Mouse (Mus musculus) small intestine, adult 2 months (tissue): ENCODE data around the gene Zfp1. TPM values are rescaled to one million over a fixed set of nuclear protein-coding genes. Genes with fewer than 3 reads are reported as not detected.

Experiments
- H3K27ac ChIP-seq: fragments of 200-500 bp; 2 replicates; pipeline ENCODE4 v1.5.1; 2012; ENCODE audit warnings: low read depth, low read length, control low read depth, inconsistent platforms; ENCODE audit not compliant: insufficient read depth
- H3K27me3 ChIP-seq: fragments of 200-500 bp; 2 replicates; pipeline ENCODE4 v1.6.1; 2012; ENCODE audit warnings: mild to moderate bottlenecking, moderate library complexity, low read length, inconsistent platforms; ENCODE audit not compliant: control insufficient read depth, insufficient read depth
- H3K36me3 ChIP-seq: fragments of 200-500 bp; 2 replicates; pipeline ENCODE4 v1.6.1; 2012; ENCODE audit warnings: mild to moderate bottlenecking, low read length, control low read depth, inconsistent platforms; ENCODE audit not compliant: control insufficient read depth, insufficient read depth
- H3K4me1 ChIP-seq: fragments of 200-500 bp; 2 replicates; pipeline ENCODE4 v1.6.1; 2012; ENCODE audit warnings: low read length, inconsistent platforms, mixed read lengths; ENCODE audit not compliant: control insufficient read depth, insufficient read depth, insufficient read length
- H3K4me3 ChIP-seq: fragments of 200-500 bp; 2 replicates; pipeline ENCODE4 v1.5.1; 2012; ENCODE audit warnings: low read depth, mild to moderate bottlenecking, control low read depth, inconsistent platforms, low read length, moderate library complexity
- CTCF ChIP-seq: fragments of 200-500 bp; IDR thresholded peaks from 2 replicates; pipeline ENCODE4 v1.5.1; 2012; ENCODE audit warnings: low read depth, mild to moderate bottlenecking, control low read depth, inconsistent platforms, low read length, moderate library complexity, mixed read lengths; ENCODE audit not compliant: insufficient replicate concordance, insufficient read length; ENCODE audit errors: extremely low read depth
- POLR2A ChIP-seq: fragments of 200-500 bp; IDR thresholded peaks from 2 replicates; pipeline ENCODE4 v1.6.1; 2012; ENCODE audit warnings: low read depth, mild to moderate bottlenecking, control low read depth, inconsistent platforms, low read length, moderate library complexity
- WGBS: fragments of 180-500 bp; shearing (Covaris S2); methylation state at CpG from one replicate; pipeline ENCODE4 v1.1.7; 2018; 5-methylcytosine and 5-hydroxymethylcytosine counted together
- polyA plus RNA-seq: library from polyadenylated mRNA; depleted of rRNA; stranded (reverse); fragments of >200 nt; gene quantifications from 2 replicates; pipeline ENCODE4 v1.2.3, GENCODE M21; 2012

The Zfp1 gene
- polyA plus RNA-seq, 1 experiment = 1.6 TPM

GRCm38 (mm10) chr8:111602050-111602449 is 41.2 kb upstream of the Zfp1 start:
- Histone ChIP-seq H3K4me3 (no peak overlapping the region), H3K4me1 (peaks cover 7% of the 10 kb centered on the region), H3K27ac (no peak overlapping the region), H3K27me3 (no peaks in the 10 kb centered on the region), H3K36me3 (no peaks in the 10 kb centered on the region)
- no peak for TF ChIP-seq POLR2A
- WGBS = 97% methylated on average over 4 of the region's 4 CpGs

GRCm38 (mm10) chr8:111604986-111605385 is 38.2 kb upstream of the Zfp1 start:
- TF ChIP-seq POLR2A (no peak), CTCF (no peak)
- Histone ChIP-seq H3K4me1 (peaks cover 8% of the 10 kb centered on the region), H3K4me3 (no peak overlapping the region), H3K27me3 (no peaks in the 10 kb centered on the region), H3K27ac (no peak overlapping the region), H3K36me3 (no peaks in the 10 kb centered on the region)
- WGBS = 76% methylated on average over 2 of the region's 2 CpGs

- Histone ChIP-seq H3K4me1 (peaks cover 8% of the 10 kb centered on the region), H3K36me3 (0 out of 2 replicates have a peak, but pooled peaks cover 2% of the 10 kb centered on the region), H3K27ac (no peak overlapping the region), H3K4me3 (no peak overlapping the region), H3K27me3 (no peaks in the 10 kb centered on the region)
- TF ChIP-seq CTCF (no peak), POLR2A (no peak)
- 65% methylated on average over 9 of the region's 9 CpGs for WGBS
Observed at GRCm38 (mm10) chr8:111606961-111607360, 36.2 kb upstream of the Zfp1 start.

GRCm38 (mm10) chr8:111607414-111607813 is 35.8 kb upstream of the Zfp1 start:
- H3K27ac ChIP-seq = no peak overlapping the region
- 34% methylated on average over 7 of the region's 7 CpGs for WGBS
- no peaks in the 10 kb centered on the region for H3K27me3 ChIP-seq
- TF ChIP-seq POLR2A (no peak), CTCF (no peak)
- H3K4me1 ChIP-seq = peaks cover 8% of the 10 kb centered on the region
- H3K4me3 ChIP-seq = no peak overlapping the region
- H3K36me3 ChIP-seq = 0 out of 2 replicates have a peak, but pooled peaks cover 2% of the 10 kb centered on the region

GRCm38 (mm10) chr8:111613181-111613580 is 30.0 kb upstream of the Zfp1 start:
- TF ChIP-seq POLR2A = no peak
- no peak for TF ChIP-seq CTCF

GRCm38 (mm10) chr8:111614786-111615701 is 28.2 kb upstream of the Zfp1 start:
- TF ChIP-seq POLR2A = no peak
- Histone ChIP-seq H3K36me3 (0 out of 2 replicates have a peak, but pooled peaks cover 2% of the 10 kb centered on the region), H3K4me1 (peaks cover 7% of the 10 kb centered on the region; the same call in 1 of the 2 replicates), H3K4me3 (no peak overlapping the region), H3K27me3 (no peaks in the 10 kb centered on the region), H3K27ac (no peak overlapping the region)
- 83% methylated on average over 6 of the region's 6 CpGs for WGBS

More at GRCm38 (mm10) chr8:111613181-111613580, 30.0 kb upstream of the Zfp1 start:
- Histone ChIP-seq H3K4me1 (peaks cover 4% of the 10 kb centered on the region; the same call in 1 of the 2 replicates), H3K36me3 (0 out of 2 replicates have a peak, but pooled peaks cover 2% of the 10 kb centered on the region), H3K4me3 (no peak overlapping the region), H3K27me3 (no peaks in the 10 kb centered on the region), H3K27ac (0 out of 2 replicates have a peak overlapping the region, but pooled peaks have one; percentile 31)
- 34% methylated on average over 5 of the region's 5 CpGs for WGBS

- no peak overlapping the region for H3K27ac ChIP-seq
- H3K4me1 ChIP-seq = peaks cover 7% of the 10 kb centered on the region
- no peak overlapping the region for H3K4me3 ChIP-seq
- H3K27me3 ChIP-seq = no peaks in the 10 kb centered on the region
- 67% methylated on average over 6 of the region's 6 CpGs for WGBS
- TF ChIP-seq CTCF = no peak
- no peak for TF ChIP-seq POLR2A
- no peaks in the 10 kb centered on the region; the same call in 1 of the 2 replicates for H3K36me3 ChIP-seq
Observed at GRCm38 (mm10) chr8:111617812-111618211, 25.4 kb upstream of the Zfp1 start.
